Mouse (Mus musculus): ENCODE data around the gene Rgl3.

- TF ChIP-seq CTCF (IDR thresholded peaks at IDR 0.05; ENCODE audit: control insufficient read depth, insufficient read depth, insufficient read length) (no peak), USF1 (IDR thresholded peaks at IDR 0.05; ENCODE audit: low read depth) (no peak), MAX (IDR thresholded peaks at IDR 0.05) (no peak), CEBPB (IDR thresholded peaks at IDR 0.05; ENCODE audit: low read depth) (no peak), MYOD1 (IDR thresholded peaks at IDR 0.05; ENCODE audit: control insufficient read depth, insufficient read length, low read depth) (no peak)
Observed at GRCm38 (mm10) chr9:21951977-21952376, 37.3 kb downstream of the Rgl3 start.

Measured in C2C12 (cell line).